Mouse (Mus musculus) adrenal gland, adult 2 months (tissue): ENCODE measurements around the gene Rfc1. TPM values are rescaled to one million over a fixed set of nuclear protein-coding genes. Genes with fewer than 3 reads are reported as not detected.
A peak's percentile ranks its signal among the peaks of the same experiment; 100 is the strongest.
"Not testable (repeated sequence)": the region's sequence is repeated elsewhere in the genome, so short reads cannot be mapped to it uniquely, and the experiment has no call there.

Source experiments
- DNase-seq: peaks from one replicate; pipeline ENCODE4 v3.0.0; 2021
- polyA plus RNA-seq: library from polyadenylated mRNA; depleted of rRNA; stranded (reverse); fragments of >200 nt; gene quantifications from 2 replicates; pipeline ENCODE4 v1.2.3, GENCODE M21; 2012
- total RNA-seq, 2 experiments: library from RNA; stranded (reverse); gene quantifications; 2 replicates each; pipeline ENCODE4 v1.2.3; 2021

The Rfc1 gene
- total and polyA plus RNA-seq, 3 experiments = 5.4 to 46.1 (median 38.7) TPM

DNA sequence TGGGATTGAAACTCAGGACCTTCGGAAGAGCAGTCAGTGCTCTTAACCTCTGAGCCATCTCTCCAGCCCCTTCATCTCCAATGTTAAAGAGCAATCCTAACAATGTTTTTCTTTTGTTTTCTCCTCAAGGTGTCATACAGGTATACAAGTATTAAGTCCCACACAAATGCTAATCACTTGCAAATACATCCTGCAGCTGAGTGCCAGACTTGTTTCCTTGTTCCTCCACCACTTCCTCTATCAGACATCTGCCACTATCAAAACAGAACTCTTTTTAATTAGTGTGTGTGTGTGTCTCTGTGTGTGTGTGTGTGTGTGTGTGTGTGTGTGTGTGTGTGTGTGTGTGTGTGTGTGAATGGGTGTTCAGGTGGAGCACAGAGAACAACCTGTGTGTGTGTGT is 35.8 kb downstream of the Rfc1 start:
- not testable (repeated sequence) for DNase-seq

DNA sequence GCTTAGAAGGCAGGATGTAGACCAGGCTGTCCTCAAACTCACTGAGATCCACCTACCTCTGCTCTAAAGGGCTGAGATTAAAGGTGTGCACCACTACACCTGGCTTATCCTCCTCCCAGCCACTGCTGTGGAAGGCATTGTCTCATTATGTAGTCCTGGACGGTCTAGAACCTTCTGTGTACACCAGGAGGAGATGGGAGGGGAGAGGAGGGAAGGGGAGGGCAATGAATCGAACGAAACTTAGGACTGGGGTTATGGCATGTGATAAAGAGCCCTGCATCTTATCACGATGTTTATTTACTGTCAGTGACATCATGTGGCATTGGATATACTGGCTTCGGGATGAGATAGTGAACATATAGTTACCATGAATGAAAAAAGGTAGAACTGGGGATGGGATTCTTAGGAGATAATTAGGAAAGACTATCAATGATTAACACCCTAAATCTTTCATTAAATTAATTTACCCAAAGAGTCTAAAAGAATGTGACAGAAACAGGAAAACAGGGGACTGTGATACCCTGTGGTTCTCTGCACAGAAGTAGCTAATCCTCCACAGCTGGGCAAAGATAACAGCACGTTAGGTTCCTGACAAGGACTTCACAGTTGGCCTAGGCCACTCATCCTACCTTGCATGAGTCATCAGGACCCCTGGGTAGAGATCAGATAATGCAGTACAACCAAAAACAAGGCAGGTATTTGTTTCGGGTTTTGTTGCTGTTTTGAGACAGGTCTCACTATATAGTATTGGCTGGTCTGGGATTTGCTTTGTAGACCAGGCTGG is 37.1 kb downstream of the Rfc1 start:
- no peak for DNase-seq

GRCm38 (mm10) chr5:65294270-65294669 is 41.2 kb downstream of the Rfc1 start:
- DNase-seq = no peak

DNA sequence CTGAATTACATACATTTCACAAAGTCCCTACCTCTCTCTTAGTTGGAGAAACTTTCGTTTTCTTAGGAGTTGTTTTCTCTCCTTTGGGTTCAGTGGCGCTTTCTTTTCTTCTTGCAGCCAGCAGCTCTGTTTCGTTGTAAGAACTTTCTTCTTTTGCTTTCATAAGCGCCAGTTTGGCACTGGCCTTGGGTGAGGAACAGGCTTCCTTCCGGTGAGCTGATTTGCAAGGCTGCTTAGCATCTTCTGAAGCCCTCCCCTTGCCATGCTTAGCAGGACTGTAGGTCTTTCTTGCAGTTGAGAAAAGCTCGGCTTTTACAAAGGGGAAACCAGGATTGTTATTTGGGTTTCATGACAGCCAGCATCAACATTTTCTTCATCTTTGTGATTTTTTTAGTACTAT is 41.8 kb downstream of the Rfc1 start:
- no peak for DNase-seq

DNA sequence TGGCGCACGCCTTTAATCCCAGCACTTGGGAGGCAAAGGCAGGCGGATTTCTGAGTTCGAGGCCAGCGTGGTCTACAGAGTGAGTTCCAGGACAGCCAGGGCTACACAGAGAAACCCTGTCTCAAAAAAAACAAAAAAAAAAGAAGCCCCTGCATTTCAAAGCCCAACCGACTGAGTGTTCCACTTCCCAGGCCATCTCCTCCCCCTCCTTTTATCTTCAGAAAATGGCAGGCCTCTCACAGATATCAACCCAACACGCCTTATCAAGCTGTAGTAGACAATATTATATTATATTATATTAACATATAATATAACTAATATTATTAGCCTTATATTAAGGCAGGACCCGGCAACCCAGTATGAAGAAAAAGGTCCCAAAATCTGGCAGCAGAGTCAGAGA is 46.5 kb downstream of the Rfc1 start:
- DNase-seq = not testable (repeated sequence)

GRCm38 (mm10) chr5:65287751-65288701 is 47.4 kb downstream of the Rfc1 start:
- no peak for DNase-seq

DNA sequence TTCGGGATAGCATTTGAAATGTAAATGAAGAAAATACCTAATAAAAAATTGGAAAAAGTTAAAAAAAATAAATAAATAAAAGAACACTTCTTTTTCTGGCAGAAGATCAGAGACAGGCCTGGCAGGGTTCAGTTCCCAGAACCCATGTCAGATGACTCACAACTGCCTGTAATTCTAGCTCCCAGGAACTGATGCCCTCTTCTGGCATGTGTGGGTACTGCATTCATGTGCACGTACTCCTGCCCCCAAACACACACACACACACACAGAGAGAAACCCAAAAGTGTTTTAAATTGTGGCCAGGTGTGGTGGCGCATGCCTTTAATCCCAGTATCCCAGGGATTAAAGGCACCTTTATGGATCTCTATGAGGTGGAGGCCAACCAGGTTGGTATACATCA is 51.3 kb downstream of the Rfc1 start:
- peak; percentile 17 for DNase-seq

DNA sequence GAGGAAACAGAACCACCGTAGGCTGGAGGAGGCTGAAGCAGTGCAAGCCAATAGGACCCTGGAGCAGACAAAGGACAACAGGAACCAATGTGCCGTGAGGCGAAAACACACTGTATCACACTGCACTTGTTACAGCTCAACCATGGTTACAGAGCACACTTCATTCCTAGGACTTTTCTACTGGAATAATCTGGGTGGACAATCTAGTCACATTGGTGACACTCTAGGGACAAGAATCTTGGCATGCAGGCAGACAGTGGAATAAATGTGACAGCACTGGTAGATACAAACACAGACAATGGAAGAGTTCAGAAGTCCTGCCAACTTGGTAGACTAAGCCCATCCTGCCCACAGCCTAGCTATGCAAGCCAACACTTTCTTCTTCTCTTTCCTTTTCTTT is 54.3 kb downstream of the Rfc1 start:
- no peak for DNase-seq

DNA sequence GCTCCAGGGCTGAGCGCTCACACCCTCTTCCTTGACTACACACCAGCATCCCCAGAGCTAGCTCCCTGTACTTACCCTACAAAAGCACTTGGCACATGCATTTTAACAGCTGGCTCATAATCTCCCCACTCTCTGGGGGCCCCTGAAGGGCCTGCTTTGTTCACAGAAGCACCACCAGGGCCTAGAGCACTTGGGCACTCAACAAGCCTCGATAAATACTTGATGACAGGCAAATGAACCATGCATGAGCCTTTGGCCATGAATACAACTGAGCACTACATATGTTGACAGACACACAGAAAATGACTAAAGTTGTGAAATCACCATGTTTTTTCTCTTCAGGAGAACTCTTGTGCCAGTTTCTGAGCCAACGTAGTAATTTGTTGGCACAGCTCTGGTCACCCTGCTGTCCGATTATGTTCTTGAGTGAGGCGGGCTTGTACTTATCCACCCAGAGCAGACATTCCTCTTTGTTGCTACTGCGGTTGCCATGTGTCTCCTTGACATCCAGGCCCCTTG is 56.3 kb downstream of the Rfc1 start:
- DNase-seq = no peak

DNA sequence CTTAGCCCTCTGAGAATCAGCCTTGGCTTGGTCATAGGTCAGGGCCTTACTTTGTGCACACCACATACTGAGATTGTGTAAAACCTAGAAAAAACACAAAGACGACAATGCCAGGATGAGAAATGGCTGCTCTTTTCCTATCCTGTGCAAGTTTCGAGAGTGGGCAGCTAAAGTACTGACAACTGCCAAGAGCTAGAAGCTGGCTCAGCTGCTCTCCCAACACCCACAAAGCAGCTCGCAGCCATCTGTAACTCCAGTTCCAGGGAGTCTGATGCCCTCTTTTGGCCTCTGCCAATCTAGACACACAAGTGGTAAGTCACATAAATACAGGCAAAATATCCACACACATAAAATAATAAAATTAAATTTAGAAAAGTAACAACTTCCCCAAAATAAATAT is 61.5 kb downstream of the Rfc1 start:
- no peak for DNase-seq

- no peak for DNase-seq
Observed at GRCm38 (mm10) chr5:65257910-65258505, 77.5 kb downstream of the Rfc1 start.

DNA sequence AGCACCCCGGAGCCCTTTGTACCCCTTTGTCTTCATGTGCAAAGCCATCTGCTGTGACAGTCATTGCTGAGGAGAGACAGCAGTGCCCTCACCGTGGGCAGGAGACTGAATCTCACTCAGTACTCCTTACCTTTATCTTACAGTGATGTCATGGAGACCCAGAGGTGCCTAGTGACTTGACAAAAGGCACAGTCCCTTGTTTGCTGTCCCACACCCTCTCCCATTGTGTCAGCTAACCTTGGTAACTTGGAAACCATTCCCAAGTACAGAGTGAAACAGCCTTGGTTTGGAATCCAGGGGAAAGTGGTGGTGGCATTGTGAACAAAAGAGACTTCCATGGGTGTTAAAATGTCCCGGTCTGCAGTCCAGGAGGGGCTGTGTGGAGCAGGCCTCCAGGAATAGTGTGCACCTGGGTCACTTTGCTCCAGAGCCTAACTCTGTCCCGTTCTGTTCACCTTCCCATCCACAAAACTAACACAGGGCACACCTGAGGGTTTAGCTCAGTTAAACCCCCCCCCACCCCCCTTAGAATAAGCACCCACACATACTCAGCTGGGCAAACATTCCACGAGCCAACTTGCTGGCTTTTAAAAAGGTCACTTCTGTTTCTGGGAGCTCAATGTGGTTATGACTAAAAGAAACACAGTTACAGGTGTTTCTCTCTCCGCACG is 85.2 kb downstream of the Rfc1 start:
- peak; percentile 39 for DNase-seq

DNA sequence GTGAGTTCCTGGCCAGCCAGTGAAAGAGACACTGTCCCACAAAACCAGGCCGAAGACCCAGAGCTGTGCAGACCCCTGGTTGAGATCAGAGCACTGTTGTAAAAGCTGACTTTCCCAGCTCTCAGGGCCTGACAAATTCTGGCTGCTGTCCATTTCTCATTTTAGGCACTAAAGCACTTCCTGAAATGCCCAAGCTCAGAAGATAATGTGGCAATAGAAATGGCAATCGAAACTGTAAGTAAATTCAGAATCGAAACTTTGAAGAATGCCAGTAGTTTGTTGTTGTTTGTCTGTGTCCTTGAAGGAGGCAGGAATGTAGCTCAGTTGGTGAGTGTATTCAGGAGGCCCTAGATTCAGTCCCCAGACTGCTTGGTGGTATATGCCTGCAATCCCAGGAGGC is 88.2 kb downstream of the Rfc1 start:
- no peak for DNase-seq

DNA sequence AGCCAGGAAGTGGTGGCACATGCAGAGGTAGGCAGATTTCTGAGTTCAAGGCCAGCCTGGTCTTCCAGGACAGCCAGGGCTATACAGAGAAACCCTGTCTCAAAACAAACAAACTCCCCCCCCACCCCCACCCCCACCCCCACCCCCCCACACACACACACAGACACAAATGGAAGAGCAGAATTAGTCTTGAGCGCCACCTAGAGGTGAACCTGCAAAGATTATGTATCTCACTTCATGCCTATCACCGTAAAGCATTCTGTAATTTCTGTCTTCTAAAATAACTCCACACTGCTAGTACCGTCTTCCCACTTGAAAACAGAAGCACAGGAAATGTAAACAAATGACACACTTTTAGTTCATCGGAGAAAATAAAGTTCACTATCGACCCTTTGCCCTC is 92.7 kb downstream of the Rfc1 start:
- no peak for DNase-seq

- no peak for DNase-seq
Observed at GRCm38 (mm10) chr5:65231289-65232003, 104.0 kb downstream of the Rfc1 start.

- DNase-seq = no peak
Observed at GRCm38 (mm10) chr5:65224056-65224455, 111.4 kb downstream of the Rfc1 start.

DNA sequence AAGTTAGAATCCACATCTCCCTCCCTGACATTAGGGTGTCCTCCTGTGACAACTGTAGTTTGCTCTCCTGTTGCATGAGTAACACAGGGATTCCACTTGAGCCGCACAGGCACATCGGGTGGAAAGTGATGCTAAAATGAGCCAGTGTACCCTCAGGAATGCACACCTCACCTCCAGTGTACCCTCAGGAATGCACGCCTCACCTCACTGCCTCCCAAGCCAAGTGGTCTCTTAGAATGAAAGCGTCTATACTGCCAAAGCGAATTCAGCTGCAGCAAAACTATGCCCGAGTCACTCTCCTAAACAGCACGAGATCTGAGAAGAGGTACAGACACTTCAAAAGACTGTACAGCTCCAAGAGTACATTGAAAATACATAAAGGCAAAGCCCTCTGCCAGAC is 114.4 kb downstream of the Rfc1 start:
- no peak for DNase-seq

DNA sequence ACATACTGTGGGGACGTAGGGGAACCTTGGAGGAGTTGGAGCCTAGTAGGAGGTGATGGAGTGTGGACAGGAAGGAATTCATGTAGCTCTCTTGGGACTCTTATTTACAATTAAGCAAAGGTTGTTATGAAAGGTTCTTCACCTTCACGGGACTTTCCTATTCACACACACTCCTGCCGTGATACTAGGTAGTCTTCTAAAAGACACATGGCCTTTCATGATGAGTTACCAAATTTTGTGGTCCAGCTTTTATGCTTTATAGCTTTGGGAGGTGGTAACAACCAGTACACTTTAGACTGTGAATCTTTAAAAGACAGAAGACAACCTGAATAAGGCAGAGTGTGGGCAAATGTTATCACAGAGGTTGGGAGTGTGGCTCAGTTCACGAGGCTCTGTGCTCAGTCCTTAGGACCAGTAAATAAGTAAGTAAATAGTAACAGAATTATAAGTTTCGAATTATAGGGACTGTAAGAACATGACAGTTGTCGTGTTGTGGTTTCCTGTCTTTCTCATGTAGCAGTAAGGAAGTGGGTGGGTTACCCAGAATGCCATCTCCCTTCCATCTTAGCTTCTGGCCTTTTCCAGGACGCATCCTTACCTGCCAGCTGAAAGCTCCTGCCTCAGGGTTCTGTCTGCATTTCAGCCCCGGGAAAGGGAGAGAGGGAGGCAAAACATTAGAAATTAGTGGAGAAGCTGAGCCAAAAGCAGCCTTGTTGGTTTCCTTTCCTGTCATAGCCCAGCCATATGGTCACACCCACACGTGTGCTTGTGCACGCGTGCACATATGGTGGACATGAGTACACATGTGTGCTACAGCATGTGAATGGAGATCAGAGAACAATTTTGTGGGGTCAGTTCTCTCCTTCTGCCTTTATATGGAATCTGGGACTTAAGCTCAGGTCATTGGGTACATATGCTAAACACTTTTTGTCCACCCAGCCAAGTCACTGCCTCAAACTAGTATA is 117.9 kb downstream of the Rfc1 start:
- DNase-seq = no peak

GRCm38 (mm10) chr5:65213321-65213720 is 122.1 kb downstream of the Rfc1 start:
- peak; percentile 30 for DNase-seq
